8 mouse cellular contexts compared by ENCODE assay signal in the genomic region with DNA sequence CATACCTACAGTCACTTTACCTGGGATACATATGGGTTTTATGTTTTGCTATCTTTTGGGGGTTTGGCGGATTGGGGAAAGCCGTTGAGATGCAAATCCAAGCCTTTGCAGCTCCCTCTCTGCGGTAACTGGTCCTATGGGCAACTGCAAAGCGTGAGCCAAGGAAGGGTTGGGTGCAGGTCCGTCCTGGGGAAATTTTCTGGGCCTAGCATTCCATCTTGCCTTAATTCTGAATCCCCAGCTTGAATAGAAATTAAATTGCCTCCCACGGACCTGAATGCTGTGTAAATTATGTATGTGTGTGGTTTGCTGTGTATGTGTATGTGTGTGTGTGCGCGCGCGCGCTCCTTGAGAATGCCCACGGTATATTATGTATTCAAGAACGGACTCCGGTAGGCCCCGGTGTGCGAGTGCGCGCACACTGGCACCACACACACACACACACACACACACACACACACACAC. TPM values are rescaled to one million over a fixed set of nuclear protein-coding genes. Genes with fewer than 3 reads are reported as not detected.
DNase-seq lines count a peak whose midpoint lies in the region; ATAC-seq and TF ChIP-seq lines count a peak whose summit lies in the region.

No protein-coding gene starts in this region.

- H3K4me3 ChIP-seq in heart, embryonic 10.5 days = peak overlapping the region; percentile 81
- H3K4me3 ChIP-seq in spleen, adult 2 months (ENCODE audit: extremely low read depth, insufficient read depth, insufficient read length) = peak overlapping the region; percentile 56
- peak overlapping the region; percentile 71 for H3K4me3 ChIP-seq in limb, embryonic 13.5 days

- ATAC-seq in limb, embryonic 13.5 days (ENCODE audit: low FRiP score, low read depth) = no peak
- no peak for ATAC-seq in frontal cortex, adult (ENCODE audit: low TSS enrichment)

- peaks cover 45% of the 10 kb centered on the region for H3K27me3 ChIP-seq in heart, embryonic 10.5 days (ENCODE audit: insufficient read depth, poor library complexity, severe bottlenecking)
- peaks cover 34% of the 10 kb centered on the region for H3K27me3 ChIP-seq in spleen, adult 2 months (ENCODE audit: control insufficient read depth, insufficient read depth, low read length)
- H3K27me3 ChIP-seq in limb, embryonic 13.5 days = peaks cover 39% of the 10 kb centered on the region

- no peak for TF ChIP-seq POLR2A in spleen, adult 2 months (IDR thresholded peaks at IDR 0.05; ENCODE audit: low read depth, low read length)

- H3K36me3 ChIP-seq in heart, embryonic 10.5 days = no peaks in the 10 kb centered on the region
- no peaks in the 10 kb centered on the region for H3K36me3 ChIP-seq in spleen, adult 2 months (ENCODE audit: control insufficient read depth, insufficient read depth, low read length)
- H3K36me3 ChIP-seq in limb, embryonic 13.5 days = no peaks in the 10 kb centered on the region

- H3K9me3 ChIP-seq in heart, embryonic 10.5 days = no peaks in the 10 kb centered on the region
- no peaks in the 10 kb centered on the region for H3K9me3 ChIP-seq in limb, embryonic 13.5 days

- TF ChIP-seq CTCF in spleen, adult 2 months (IDR thresholded peaks at IDR 0.05; ENCODE audit: extremely low read depth, insufficient read depth, insufficient read length, insufficient replicate concordance) = no peak

- WGBS in heart, embryonic 10.5 days = 3% methylated on average over 18 of the region's 18 CpGs
- 24% methylated on average over 18 of the region's 18 CpGs for WGBS in spleen, adult 2 months
- WGBS in limb, embryonic 13.5 days = 2% methylated on average over 15 of the region's 18 CpGs

- H3K9ac ChIP-seq in limb, embryonic 13.5 days = peak overlapping the region; percentile 85

- no peak for DNase-seq in heart, embryonic 10.5 days (ENCODE audit: low spot score)
- no peak for DNase-seq in heart, postnatal 4 days
- no peak for DNase-seq in spleen, adult 2 months (ENCODE audit: low read depth in 1 of 2, low spot score in 2 of 2)
- no peak for DNase-seq in spleen, adult 12 weeks (ENCODE audit: low spot score)
- DNase-seq in right cerebral cortex, postnatal 4 days = peak; percentile 39
- no peak for DNase-seq in gastrocnemius, adult 18-20 months (ENCODE audit: low spot score)

- H3K4me2 ChIP-seq in limb, embryonic 13.5 days (replicated peaks) = peak overlapping the region; percentile 97

- H3K27ac ChIP-seq in heart, embryonic 10.5 days = peak overlapping the region; percentile 87
- H3K27ac ChIP-seq in spleen, adult 2 months (ENCODE audit: insufficient read depth, low read length) = no peak overlapping the region
- peak overlapping the region; percentile 80 for H3K27ac ChIP-seq in limb, embryonic 13.5 days

- H3K4me1 ChIP-seq in heart, embryonic 10.5 days = peaks cover 53% of the 10 kb centered on the region
- H3K4me1 ChIP-seq in spleen, adult 2 months (ENCODE audit: control insufficient read depth, insufficient read depth, insufficient read length) = peaks cover 15% of the 10 kb centered on the region
- peaks cover 66% of the 10 kb centered on the region for H3K4me1 ChIP-seq in limb, embryonic 13.5 days

RNA-seq across cellular contexts. Expression of a gene that starts 2.5 kb away (rescaled TPM):
- polyA plus RNA-seq in heart, embryonic 10.5 days (2016; fragmentation: Nextera tagmentation; extraction: Ambion mirVana) = 7.0 and 18.0 TPM in 2 replicates
- total RNA-seq in heart, postnatal 4 days (2021) = 10 to 100 TPM; 44.7 to 50.9 TPM
- polyA plus RNA-seq in spleen, adult 2 months (2012; rRNA removed) = 6.1 and 6.5 TPM in 2 replicates
- polyA plus RNA-seq in limb, embryonic 13.5 days (2015; fragmentation: Nextera tagmentation; extraction: Ambion mirVana) = 39.6 and 40.4 TPM in 2 replicates
- total RNA-seq in gastrocnemius, adult 18-20 months (2021) = 1 to 10 TPM; 3.7 to 8.0 TPM
